In the genomic region with DNA sequence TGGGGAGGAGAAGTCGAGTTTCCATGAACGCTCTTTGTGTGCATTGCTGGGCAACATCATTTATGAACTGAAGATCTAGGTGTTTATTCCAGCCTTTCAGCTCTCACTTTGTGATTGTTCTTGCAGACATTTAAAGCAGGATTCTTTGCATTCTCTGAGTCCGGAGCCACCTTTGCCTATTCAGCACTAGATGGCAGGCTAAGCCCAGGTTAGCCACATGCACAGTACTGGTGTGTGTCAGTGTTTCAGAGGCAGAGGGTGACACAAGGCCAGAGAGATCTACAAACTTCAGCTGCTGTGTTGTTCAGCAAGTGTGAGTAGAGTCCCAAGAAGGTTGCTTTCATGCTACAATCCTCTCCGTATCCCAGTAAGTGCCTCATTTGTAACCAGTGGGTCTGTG, we compare ENCODE assay signal across 10 mouse cellular contexts. TPM values are rescaled to one million over a fixed set of nuclear protein-coding genes. Genes with fewer than 3 reads are reported as not detected.
A peak's percentile ranks its signal among the peaks of the same experiment; 100 is the strongest.
DNase-seq lines count a peak whose midpoint lies in the region; ATAC-seq and TF ChIP-seq lines count a peak whose summit lies in the region.
"Not testable (repeated sequence)": the region's sequence is repeated elsewhere in the genome, so short reads cannot be mapped to it uniquely, and the experiment has no call there.
"Had no signal": no experiment of that assay in that cellular context is flagged by ENCODE, and none has a peak within 500 bp of the region (broad histone marks: within the 10 kb centered on the region; RNA-seq: fewer than 3 reads in every experiment).

No protein-coding gene starts in this region.

- not testable (repeated sequence) for H3K9ac ChIP-seq in forebrain, postnatal 0 days; limb, embryonic 12.5 days (replicated peaks); midbrain, embryonic 15.5 days

- not testable (repeated sequence) for H3K9me3 ChIP-seq in forebrain, postnatal 0 days (ENCODE audit: low read length); limb, embryonic 12.5 days; midbrain, embryonic 15.5 days

- peak; percentile 49 for DNase-seq in CD4-positive, CD25-positive, alpha-beta regulatory T cell, adult 2 months (ENCODE audit: low read depth, low spot score)
- peak; percentile 50 to 56 for DNase-seq in adrenal gland, postnatal 36 days
- peak; percentile 70 for DNase-seq in forebrain, postnatal 0 days
- peak; percentile 61 for DNase-seq in heart, postnatal 4 days
- peak; percentile 72 for DNase-seq in kidney, postnatal 14 days

- H3K4me1 ChIP-seq in forebrain, postnatal 0 days (ENCODE audit: insufficient read depth); limb, embryonic 12.5 days (replicated peaks); midbrain, embryonic 15.5 days; testis, adult 2 months (ENCODE audit: control insufficient read depth, insufficient read depth, low read length): not testable (repeated sequence)

- not testable (repeated sequence) for H3K27ac ChIP-seq in forebrain, postnatal 0 days (ENCODE audit: low read depth, low read length); limb, embryonic 12.5 days; midbrain, embryonic 15.5 days; testis, adult 2 months (ENCODE audit: control insufficient read depth, insufficient read depth, low read depth, low read length)

- ATAC-seq in forebrain, postnatal 0 days: peak; percentile 93
- ATAC-seq in limb, embryonic 12.5 days (ENCODE audit: insufficient number of reproducible peaks, insufficient read depth, low FRiP score, low TSS enrichment, low read depth): peak; percentile 47; the same call in 1 of the 2 replicates
- ATAC-seq in midbrain, embryonic 15.5 days (replicated peaks): 0 out of 2 replicates have a peak, but pooled peaks have one; percentile 72

- not testable (repeated sequence) for H3K4me2 ChIP-seq in forebrain, postnatal 0 days (ENCODE audit: low read depth); limb, embryonic 12.5 days; midbrain, embryonic 15.5 days

- H3K27me3 ChIP-seq in forebrain, postnatal 0 days (ENCODE audit: insufficient read depth, low read length); limb, embryonic 12.5 days; midbrain, embryonic 15.5 days (replicated peaks); testis, adult 2 months (ENCODE audit: control insufficient read depth, insufficient read depth, low read length): not testable (repeated sequence)

- TF ChIP-seq CTCF in forebrain, postnatal 0 days (IDR thresholded peaks at IDR 0.05; ENCODE audit: low read depth): peak; percentile 80
- TF ChIP-seq CTCF in testis, adult 2 months (IDR thresholded peaks at IDR 0.05; ENCODE audit: control insufficient read depth, insufficient read depth, insufficient replicate concordance, low read depth, low read length): peak; percentile 28; the same call in 1 of the 2 replicates

- H3K4me3 ChIP-seq in forebrain, postnatal 0 days (ENCODE audit: low read depth, low read length); limb, embryonic 12.5 days (replicated peaks); midbrain, embryonic 15.5 days; testis, adult 2 months (ENCODE audit: control insufficient read depth, low read depth, low read length): not testable (repeated sequence)

- not testable (repeated sequence) for H3K36me3 ChIP-seq in forebrain, postnatal 0 days (ENCODE audit: insufficient read depth); limb, embryonic 12.5 days; midbrain, embryonic 15.5 days (replicated peaks); testis, adult 2 months (ENCODE audit: control insufficient read depth, insufficient read depth, low read length)

- TF ChIP-seq POLR2A in testis, adult 2 months (IDR thresholded peaks at IDR 0.05; ENCODE audit: control insufficient read depth, low read depth, low read length): not testable (repeated sequence)

- 41% methylated on average over 4 of the region's 4 CpGs for WGBS in forebrain, postnatal 0 days
- WGBS in limb, embryonic 12.5 days: 43% methylated on average over 4 of the region's 4 CpGs
- WGBS in midbrain, embryonic 15.5 days: 38% methylated on average over 4 of the region's 4 CpGs

RNA-seq across cellular contexts. Expression of a gene that starts 1.7 kb away (rescaled TPM):
- total RNA-seq in adrenal gland, postnatal 36 days (2021): not detected
- total RNA-seq in forebrain, postnatal 0 days (2014; rRNA removed): not detected in 2 replicates
- not detected in 2 replicates for polyA plus RNA-seq in forebrain, postnatal 0 days (2015; fragmentation: Nextera tagmentation; extraction: Ambion mirVana)
- not detected for total RNA-seq in heart, postnatal 4 days (2021)
- not detected in 2 replicates for polyA plus RNA-seq in limb, embryonic 12.5 days (2016; fragmentation: Nextera tagmentation; extraction: Ambion mirVana)
- not detected in 2 replicates for polyA plus RNA-seq in midbrain, embryonic 15.5 days (2015; fragmentation: Nextera tagmentation; extraction: Ambion mirVana)
- 0.11 TPM in 1 of 2 replicates, not detected in the other for polyA plus RNA-seq in testis, adult 2 months (2012; rRNA removed)
- total RNA-seq: G1E had no signal
- polyA plus RNA-seq: forebrain, embryonic 13.5 days; G1E had no signal

RNA-seq across cellular contexts. Expression of a gene that starts 45.2 kb away (rescaled TPM):
- 10 to 100 TPM; 78.0 to 84.2 TPM for total RNA-seq in adrenal gland, postnatal 36 days (2021)
- total RNA-seq in forebrain, postnatal 0 days (2014; rRNA removed): 141 and 143 TPM in 2 replicates
- polyA plus RNA-seq in forebrain, postnatal 0 days (2015; fragmentation: Nextera tagmentation; extraction: Ambion mirVana): 105 and 112 TPM in 2 replicates
- total RNA-seq in heart, postnatal 4 days (2021): 10 to 100 TPM; 86.3 to 87.2 TPM
- polyA plus RNA-seq in limb, embryonic 12.5 days (2016; fragmentation: Nextera tagmentation; extraction: Ambion mirVana): 107 and 108 TPM in 2 replicates
- polyA plus RNA-seq in midbrain, embryonic 15.5 days (2015; fragmentation: Nextera tagmentation; extraction: Ambion mirVana): 127 and 130 TPM in 2 replicates
- polyA plus RNA-seq in testis, adult 2 months (2012; rRNA removed): 8.2 and 9.3 TPM in 2 replicates

Comparison
In these comparisons a context has a peak if more than half of its experiments do, and no peak if none do; other contexts are left out.
1. RNA of a gene that starts 45.2 kb away (polyA plus RNA-seq): 127 to 130 TPM in midbrain, embryonic 15.5 days, 105 to 112 TPM in forebrain, postnatal 0 days and 107 to 108 TPM in limb, embryonic 12.5 days; 8.2 to 9.3 TPM in testis, adult 2 months; every median in the first group is over 10 times any median in the second.
2. Peak in every context shown above with its lines, with median percentiles within 50 percentile points of each other: DNase-seq and ATAC-seq.